Mouse (Mus musculus): ENCODE data around the gene Gpr183.

The Gpr183 gene

DNA sequence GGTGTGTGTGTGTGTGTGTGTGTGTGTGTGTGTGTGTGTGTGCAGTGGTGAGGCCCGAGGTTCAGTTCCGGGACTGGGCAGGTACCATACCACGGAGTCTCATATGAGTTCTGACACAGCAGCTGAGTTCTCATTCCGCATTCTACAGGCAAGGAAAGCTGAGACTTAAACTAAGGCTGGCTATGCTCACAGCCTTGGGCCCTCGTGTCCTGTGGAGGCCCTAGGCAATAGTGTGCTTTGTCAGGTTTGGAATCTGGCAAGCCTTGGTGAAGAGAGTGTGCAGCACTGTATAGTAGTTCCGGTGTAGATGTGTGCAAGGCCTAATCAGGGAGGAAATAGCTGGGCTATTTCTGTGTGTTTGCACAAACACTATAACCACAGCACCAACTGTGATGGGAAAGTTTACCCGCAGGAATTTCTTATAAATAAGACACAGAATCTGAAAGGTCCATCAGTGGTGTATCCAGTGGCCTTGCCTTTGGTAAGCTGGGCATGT lies 61.6 kb downstream of the Gpr183 start:
- no peak for DNase-seq (ENCODE audit: low read depth, low spot score)

All from skeletal muscle tissue, adult 2 months (tissue).